Mouse (Mus musculus) heart, embryonic 12.5 days (tissue): Measurements from ENCODE around the gene Pcgf2. TPM values are rescaled to one million over a fixed set of nuclear protein-coding genes. Genes with fewer than 3 reads are reported as not detected.

ENCODE experiments used
- ATAC-seq: fragments of 200-750 bp; cut with Nextera tagmentation; 2 replicates; pipeline ENCODE4 v1.8.0; 2017; ENCODE audit warnings: moderate TSS enrichment, moderate library complexity; ENCODE audit not compliant: insufficient number of reproducible peaks, low FRiP score
- H3K27ac ChIP-seq: fragments of 300-500 bp; sonication (generic); 2 replicates; pipeline ENCODE4 v1.5.1; 2016; ENCODE audit warnings: mild to moderate bottlenecking, moderate library complexity; ENCODE audit not compliant: poor library complexity, severe bottlenecking
- H3K27me3 ChIP-seq: fragments of 300-500 bp; sonication (generic); replicated peaks from 2 replicates; pipeline ENCODE4 v1.6.1; 2016; ENCODE audit warnings: mild to moderate bottlenecking, moderate library complexity
- H3K36me3 ChIP-seq: fragments of 300-500 bp; sonication (generic); 2 replicates; pipeline ENCODE4 v1.6.1; 2016; ENCODE audit warnings: mild to moderate bottlenecking, moderate library complexity
- H3K4me1 ChIP-seq: fragments of 300-500 bp; sonication (generic); replicated peaks from 2 replicates; pipeline ENCODE4 v1.6.1; 2016; ENCODE audit warnings: mild to moderate bottlenecking
- H3K4me2 ChIP-seq: fragments of 300-500 bp; sonication (generic); 2 replicates; pipeline ENCODE4 v1.6.1; 2016; ENCODE audit warnings: mild to moderate bottlenecking, moderate library complexity
- H3K4me3 ChIP-seq: fragments of 300-500 bp; sonication (generic); 2 replicates; pipeline ENCODE4 v1.5.1; 2016; ENCODE audit warnings: mild to moderate bottlenecking
- H3K9ac ChIP-seq: fragments of 300-500 bp; sonication (generic); 2 replicates; pipeline ENCODE4 v1.6.1; 2016; ENCODE audit warnings: mild to moderate bottlenecking, moderate library complexity
- H3K9me3 ChIP-seq: fragments of 300-500 bp; sonication (generic); replicated peaks from 2 replicates; pipeline ENCODE4 v1.6.1; 2016; ENCODE audit warnings: mild to moderate bottlenecking, moderate library complexity
- WGBS: fragments of 180-500 bp; shearing (Covaris S2); methylation state at CpG from one replicate; pipeline ENCODE4 v1.1.7; 2016; 5-methylcytosine and 5-hydroxymethylcytosine counted together
- microRNA-seq: library from miRNA; unstranded; fragments of <30 nt; microRNA quantifications from one replicate; pipeline ENCODE4, GENCODE M21; 2017
- polyA plus RNA-seq: library from polyadenylated mRNA; unstranded; fragments of >200 nt; fragmentation: Nextera tagmentation; extraction: Ambion mirVana; gene quantifications from 2 replicates; pipeline ENCODE4 v1.2.1, GENCODE M21; 2016

Gene Pcgf2
- polyA plus RNA-seq, 1 experiment from 2014 or later = 11.0 TPM

DNA sequence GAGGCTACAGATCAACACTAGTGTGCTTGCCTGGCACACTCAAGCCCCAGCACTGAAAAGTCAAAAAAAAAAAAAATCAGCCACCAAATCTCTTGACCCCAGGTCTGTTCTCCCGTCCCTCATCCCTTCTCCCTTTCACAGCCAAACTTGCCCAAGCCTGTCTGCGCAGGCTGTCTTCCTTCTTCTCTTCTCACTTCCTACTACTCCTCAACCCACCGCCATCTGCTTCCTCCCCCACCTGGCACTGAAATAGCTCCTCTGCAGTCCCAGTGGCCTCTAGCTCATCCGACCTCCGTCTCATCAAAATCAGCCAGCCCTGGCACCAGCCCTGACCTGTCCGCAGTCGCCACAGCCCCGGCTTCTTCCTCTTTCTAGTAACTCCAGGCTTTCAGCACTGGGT, 58.6 kb downstream of the Pcgf2 start:
- Histone ChIP-seq H3K27ac (no peak overlapping the region), H3K9ac (no peak overlapping the region), H3K4me3 (no peak overlapping the region), H3K4me1 (no peaks in the 10 kb centered on the region), H3K9me3 (peaks cover 5% of the 10 kb centered on the region; the same call in 1 of the 2 replicates), H3K27me3 (no peaks in the 10 kb centered on the region), H3K36me3 (no peaks in the 10 kb centered on the region), H3K4me2 (no peak overlapping the region)
- no peak for ATAC-seq
- 54% methylated on average over 8 of the region's 8 CpGs for WGBS

Small RNA genes within 50 kb of the gene (microRNA-seq; reads per million reads assigned to microRNA genes)
- gene Gm24158 (not detected), gene Mir6927 (not detected), gene Mir8102 (not detected)

Other genes with a start within 250 kb of the Pcgf2 start
- gene 4933428G20Rik, start 200.2 kb downstream of the Pcgf2 start, polyA plus RNA-seq = 0.90 and 1.00 TPM in 2 replicates
- 0.09 TPM in 1 of 2 replicates, not detected in the other for gene Srcin1, start 124.3 kb downstream of the Pcgf2 start, polyA plus RNA-seq
- 2.0 and 2.5 TPM in 2 replicates for gene Epop, start 70.8 kb downstream of the Pcgf2 start, polyA plus RNA-seq
- 1.8 and 2.2 TPM in 2 replicates for gene Mllt6, start 37.1 kb downstream of the Pcgf2 start, polyA plus RNA-seq
- 40.5 and 44.8 TPM in 2 replicates for gene Cisd3, start 14.7 kb downstream of the Pcgf2 start, polyA plus RNA-seq
- gene Psmb3, start 2.9 kb upstream of the Pcgf2 start, polyA plus RNA-seq = 342 and 374 TPM in 2 replicates
- 1.3 and 1.4 TPM in 2 replicates for gene Pip4k2b, start 44.2 kb upstream of the Pcgf2 start, polyA plus RNA-seq
- 10.9 and 11.4 TPM in 2 replicates for gene Cwc25, start 66.1 kb upstream of the Pcgf2 start, polyA plus RNA-seq
- gene 1700001P01Rik, start 75.4 kb upstream of the Pcgf2 start, polyA plus RNA-seq = not detected in 2 replicates
- gene Rpl23, start 81.9 kb upstream of the Pcgf2 start, polyA plus RNA-seq = 404 and 410 TPM in 2 replicates
- 46.9 and 49.5 TPM in 2 replicates for gene Lasp1, start 98.5 kb upstream of the Pcgf2 start, polyA plus RNA-seq
- gene B230217C12Rik, start 140.3 kb upstream of the Pcgf2 start, polyA plus RNA-seq = 6.9 and 7.4 TPM in 2 replicates
- 0.87 and 1.5 TPM in 2 replicates for gene Fbxo47, start 183.7 kb upstream of the Pcgf2 start, polyA plus RNA-seq